Mouse (Mus musculus): ENCODE results near the gene Nkx2-5.
A peak's percentile ranks its signal among the peaks of the same experiment; 100 is the strongest.

Gene Nkx2-5

GRCm38 (mm10) chr17:26844909-26845148 lies at the start of gene Nkx2-5:
Gene Nkx2-5 (minus strand): TSS chr17:26845009.
- DNase-seq = no peak

GRCm38 (mm10) chr17:26894342-26894741 lies 49.5 kb upstream of the Nkx2-5 start:
- DNase-seq = no peak

- DNase-seq = no peak
Measured at GRCm38 (mm10) chr17:26893492-26893891, 48.7 kb upstream of the Nkx2-5 start.

GRCm38 (mm10) chr17:26892635-26893375 lies 48.0 kb upstream of the Nkx2-5 start:
- DNase-seq = no peak

- DNase-seq = no peak
Measured at GRCm38 (mm10) chr17:26887926-26888325, 43.1 kb upstream of the Nkx2-5 start.

GRCm38 (mm10) chr17:26886047-26886749 lies 41.4 kb upstream of the Nkx2-5 start:
- peak; percentile 79 for DNase-seq

GRCm38 (mm10) chr17:26884995-26885926 lies 40.5 kb upstream of the Nkx2-5 start:
- peak; percentile 74 for DNase-seq

- no peak for DNase-seq
Measured at GRCm38 (mm10) chr17:26883585-26883984, 38.8 kb upstream of the Nkx2-5 start.

- DNase-seq = no peak
Measured at GRCm38 (mm10) chr17:26882706-26883105, 37.9 kb upstream of the Nkx2-5 start.

- no peak for DNase-seq
Measured at GRCm38 (mm10) chr17:26879235-26879634, 34.4 kb upstream of the Nkx2-5 start.

GRCm38 (mm10) chr17:26877927-26878326 lies 33.1 kb upstream of the Nkx2-5 start:
- no peak for DNase-seq

- DNase-seq = no peak
Measured at GRCm38 (mm10) chr17:26874542-26874941, 29.7 kb upstream of the Nkx2-5 start.

GRCm38 (mm10) chr17:26873502-26873901 lies 28.7 kb upstream of the Nkx2-5 start:
- no peak for DNase-seq

GRCm38 (mm10) chr17:26872870-26873269 lies 28.1 kb upstream of the Nkx2-5 start:
- no peak for DNase-seq

GRCm38 (mm10) chr17:26868756-26869155 lies 23.9 kb upstream of the Nkx2-5 start:
- no peak for DNase-seq

GRCm38 (mm10) chr17:26865156-26865555 lies 20.3 kb upstream of the Nkx2-5 start:
- no peak for DNase-seq

- no peak for DNase-seq
Measured at GRCm38 (mm10) chr17:26864343-26864742, 19.5 kb upstream of the Nkx2-5 start.

GRCm38 (mm10) chr17:26861793-26862192 lies 17.0 kb upstream of the Nkx2-5 start:
- DNase-seq = no peak

GRCm38 (mm10) chr17:26861383-26861782 lies 16.6 kb upstream of the Nkx2-5 start:
- no peak for DNase-seq

- no peak for DNase-seq
Measured at GRCm38 (mm10) chr17:26860906-26861305, 16.1 kb upstream of the Nkx2-5 start.

GRCm38 (mm10) chr17:26852262-26852661 lies 7.5 kb upstream of the Nkx2-5 start:
- DNase-seq = no peak

GRCm38 (mm10) chr17:26851136-26851460 lies 6.3 kb upstream of the Nkx2-5 start:
- DNase-seq = no peak

GRCm38 (mm10) chr17:26850358-26851135 lies 5.7 kb upstream of the Nkx2-5 start:
- DNase-seq = no peak

Data from cerebellum, adult 9-10 months (tissue).